Mouse (Mus musculus) gastrocnemius, adult 2 months (tissue): ENCODE measurements around the gene Pusl1. TPM values are rescaled to one million over a fixed set of nuclear protein-coding genes. Genes with fewer than 3 reads are reported as not detected.

Experiments used
- DNase-seq: peaks from one replicate; pipeline ENCODE4 v3.0.0; 2022
- H3K27ac ChIP-seq: fragments of 200-600 bp; 2 replicates; pipeline ENCODE4 v1.8.1; 2022; ENCODE audit warnings: mild to moderate bottlenecking
- H3K4me3 ChIP-seq: fragments of 200-600 bp; 2 replicates; pipeline ENCODE4 v1.8.1; 2022; ENCODE audit warnings: mild to moderate bottlenecking, moderate library complexity
- CTCF ChIP-seq: fragments of 200-600 bp; IDR thresholded peaks from 2 replicates; pipeline ENCODE4 v1.8.1; 2022; ENCODE audit warnings: antibody characterized with exemption, mild to moderate bottlenecking, moderate library complexity
- intact Hi-C: fragments of 180-260 bp; cut with DNase I; formaldehyde crosslinking; loops from one replicate; pipeline ENCODE4 v1.15.1; 2025
- long read RNA-seq, 2 experiments: library from polyadenylated mRNA; stranded (forward); transcript quantifications; one replicate each; pipeline ENCODE4 v2.0.0; 2021
- total RNA-seq, 2 experiments: library from RNA; stranded (reverse); gene quantifications; 2 replicates each; pipeline ENCODE4 v1.2.3; 2021

Gene Pusl1
- total RNA-seq = 10 to 100 TPM; 10.5 to 13.4 TPM
- long read RNA-seq, experiment 1, transcript Pusl1-201 (8 exons, 1,243 nt) = major isoform, 11 of 21 reads
- long read RNA-seq, experiment 1, partial matches to known transcripts = 0 of 21 reads
- long read RNA-seq, experiment 1, other reads (novel, unspliced or antisense) = 10 of 21 reads
- long read RNA-seq, experiment 2, transcript Pusl1-201 (8 exons, 1,243 nt) = major isoform, 5 of 11 reads
- long read RNA-seq, experiment 2, partial matches to known transcripts = 2 of 11 reads
- long read RNA-seq, experiment 2, other reads (novel, unspliced or antisense) = 4 of 11 reads

DNA sequence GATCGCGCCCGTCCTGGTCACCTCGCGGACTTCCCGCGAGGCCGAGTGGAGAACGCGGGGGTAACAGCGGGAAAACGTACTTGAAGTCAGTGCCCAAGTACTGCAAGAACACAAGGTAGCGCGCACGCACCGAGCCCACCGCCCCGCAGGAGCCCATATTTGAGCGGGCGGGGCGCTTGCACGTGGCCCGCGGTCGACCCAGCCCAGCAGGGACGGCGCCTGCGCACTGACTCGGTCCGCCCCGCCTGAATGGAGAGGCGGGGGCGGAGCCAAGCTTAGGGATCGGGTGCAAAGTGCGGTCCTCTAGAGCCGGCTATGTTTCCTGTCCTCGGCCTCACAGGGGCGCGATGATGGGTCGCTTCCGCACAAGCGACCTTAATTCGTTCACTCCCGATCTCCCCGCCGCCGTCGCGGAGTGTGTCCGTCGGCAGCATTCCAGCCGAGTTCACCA lies at the start of gene Pusl1, which contains the start of gene Acap3:
Pusl1 (minus strand) TSS at position 231 of the 451 bp plus-strand sequence.
Acap3 (plus strand) TSS at position 272 of the 451 bp plus-strand sequence.
- H3K27ac ChIP-seq = peak within 1 kb of the TSS; percentile 96
- intact Hi-C loops = loop anchor here (2.0 to 5.0 kb wide), 3 partner anchors 21 to 51 kb away; partner anchors contain the start of genes Dvl1 and Ube2j2
- peak; percentile 99 for DNase-seq
- peak within 1 kb of the TSS; percentile 81 for H3K4me3 ChIP-seq
- no peak for TF ChIP-seq CTCF

DNA sequence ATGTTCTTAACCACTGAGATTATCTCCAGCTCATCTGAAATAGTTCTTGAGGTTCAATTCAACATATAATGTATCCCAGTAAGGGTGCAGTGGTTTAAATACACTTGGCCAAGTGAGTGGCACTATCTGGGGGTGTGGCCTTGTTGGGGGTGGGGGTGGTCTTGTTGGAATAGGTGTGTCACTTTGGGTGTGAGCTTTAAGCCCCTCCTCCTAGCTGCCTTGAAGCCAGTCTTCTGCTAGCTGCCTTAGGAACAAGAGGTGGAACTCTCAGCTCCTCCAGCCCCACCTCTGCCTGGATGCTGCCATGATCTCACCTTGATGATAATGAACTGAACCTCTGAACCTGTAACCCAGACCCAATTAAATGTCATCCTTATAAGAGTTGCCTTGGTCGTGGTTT lies 40.5 kb upstream of the Pusl1 start:
- intact Hi-C loops = no loop called here

DNA sequence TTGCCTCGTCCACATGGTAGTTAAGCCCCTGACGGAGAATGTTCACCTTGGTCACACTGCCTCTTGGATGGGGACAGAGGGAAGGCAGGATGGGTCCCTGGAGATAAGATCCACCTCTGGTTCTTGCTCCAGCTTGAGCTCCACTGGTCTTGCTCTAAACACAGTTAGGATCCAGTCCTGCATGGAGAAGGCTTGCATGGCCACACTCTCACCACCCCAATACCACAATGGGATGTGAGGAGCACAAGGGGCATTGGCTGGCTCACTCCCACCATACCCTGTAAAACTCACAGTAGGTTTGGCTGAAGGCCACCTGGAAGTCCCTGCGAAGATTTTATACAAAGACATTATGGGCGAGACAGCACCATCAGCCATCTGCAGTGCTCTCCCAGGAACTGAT lies 17.2 kb upstream of the Pusl1 start:
- peak; percentile 17 for DNase-seq
- TF ChIP-seq CTCF = no peak
- Histone ChIP-seq H3K4me3 (no peak overlapping the region), H3K27ac (no peak overlapping the region)
- intact Hi-C loops = no loop called here

More for the DNA sequence above, 40.5 kb upstream of the Pusl1 start:
- Histone ChIP-seq H3K4me3 (no peak overlapping the region), H3K27ac (no peak overlapping the region)
- no peak for TF ChIP-seq CTCF
- DNase-seq = no peak

DNA sequence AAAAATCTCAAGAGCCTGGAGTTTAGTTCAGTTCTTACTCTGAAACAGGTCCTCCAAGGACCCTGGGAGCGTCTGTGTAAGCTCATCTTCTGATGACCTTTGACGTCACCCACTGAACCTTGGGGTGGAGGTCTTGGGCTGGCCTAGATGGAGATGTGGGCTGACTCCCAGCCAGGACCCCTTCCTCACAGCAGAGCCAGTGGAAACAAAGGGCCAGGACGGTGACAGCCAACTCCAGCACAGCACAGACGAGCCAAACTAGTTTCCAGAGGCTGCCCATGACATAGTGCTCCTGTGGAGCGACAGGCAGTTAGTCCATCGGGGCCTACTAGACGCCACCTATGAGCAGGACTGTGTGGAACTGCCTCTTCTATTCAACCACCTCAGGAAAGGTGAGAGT lies 16.7 kb upstream of the Pusl1 start:
- DNase-seq = peak; percentile 18
- TF ChIP-seq CTCF = no peak
- H3K4me3 ChIP-seq = no peak overlapping the region
- H3K27ac ChIP-seq = no peak overlapping the region
- intact Hi-C loops = no loop called here

DNA sequence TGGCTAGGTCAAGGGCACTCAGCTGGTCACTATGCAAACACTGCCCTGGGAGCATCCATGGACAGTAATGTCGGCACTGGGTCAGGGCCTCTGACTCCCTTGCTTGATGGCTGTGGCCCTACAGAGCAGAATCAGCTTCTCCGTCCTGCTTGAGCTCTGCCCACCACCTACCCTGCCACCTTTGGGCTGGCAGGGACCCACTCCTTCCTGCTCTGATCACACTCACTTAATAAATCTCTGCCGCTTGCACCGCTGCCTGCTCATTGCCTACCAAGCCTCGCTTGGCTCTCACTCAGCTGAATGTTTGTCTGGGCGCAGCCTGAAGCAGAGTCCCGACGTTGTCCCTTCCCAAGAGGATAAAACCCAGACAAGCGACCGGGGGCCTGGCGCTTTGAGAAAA lies 15.4 kb upstream of the Pusl1 start:
- H3K27ac ChIP-seq = no peak overlapping the region
- TF ChIP-seq CTCF = no peak
- DNase-seq = peak; percentile 13
- intact Hi-C loops = no loop called here
- no peak overlapping the region for H3K4me3 ChIP-seq

DNA sequence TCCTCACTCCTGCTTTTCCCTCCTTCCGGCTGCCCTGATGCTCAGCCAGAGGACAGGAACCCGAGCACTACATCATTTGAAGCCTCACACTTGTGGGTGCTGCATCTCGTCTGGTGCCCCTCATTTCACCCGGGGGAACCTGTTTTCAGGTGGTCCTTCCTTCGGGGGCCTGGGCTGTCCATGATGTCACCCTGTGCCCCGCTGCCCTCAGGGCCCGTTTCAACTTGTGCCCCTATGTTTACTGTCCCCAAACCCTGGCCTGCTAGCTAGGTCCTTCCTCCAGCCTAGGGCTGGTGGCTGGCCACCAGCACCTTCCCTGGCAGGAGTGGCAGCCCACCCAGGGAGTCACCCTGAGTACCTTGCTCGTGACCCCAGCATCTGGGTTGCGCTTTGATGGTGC lies 14.5 kb upstream of the Pusl1 start:
- H3K4me3 ChIP-seq = no peak overlapping the region
- no peak overlapping the region for H3K27ac ChIP-seq
- TF ChIP-seq CTCF = no peak
- intact Hi-C loops = no loop called here
- peak; percentile 16 for DNase-seq

DNA sequence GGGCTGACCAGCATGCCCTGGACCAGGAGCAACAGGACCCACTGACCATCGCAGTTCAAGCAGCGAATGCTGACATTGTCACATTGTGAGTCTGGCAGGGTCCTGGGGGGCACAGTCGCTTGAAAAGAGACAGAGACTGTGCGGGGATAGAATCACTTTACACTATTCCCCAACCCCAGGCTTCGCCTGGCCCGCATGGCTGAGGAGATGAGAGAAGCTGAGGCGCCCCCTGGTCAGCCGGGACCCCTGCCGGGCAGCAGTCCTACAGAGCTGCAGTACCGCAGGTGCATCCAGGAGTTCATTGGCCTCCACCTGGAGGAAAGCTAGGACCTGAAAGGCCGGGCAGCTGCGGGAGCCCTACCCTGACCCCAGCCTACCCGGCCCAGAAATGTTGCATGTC lies 14.1 kb upstream of the Pusl1 start:
- Histone ChIP-seq H3K27ac (no peak overlapping the region), H3K4me3 (no peak overlapping the region)
- intact Hi-C loops = no loop called here
- DNase-seq = peak; percentile 15
- no peak for TF ChIP-seq CTCF

DNA sequence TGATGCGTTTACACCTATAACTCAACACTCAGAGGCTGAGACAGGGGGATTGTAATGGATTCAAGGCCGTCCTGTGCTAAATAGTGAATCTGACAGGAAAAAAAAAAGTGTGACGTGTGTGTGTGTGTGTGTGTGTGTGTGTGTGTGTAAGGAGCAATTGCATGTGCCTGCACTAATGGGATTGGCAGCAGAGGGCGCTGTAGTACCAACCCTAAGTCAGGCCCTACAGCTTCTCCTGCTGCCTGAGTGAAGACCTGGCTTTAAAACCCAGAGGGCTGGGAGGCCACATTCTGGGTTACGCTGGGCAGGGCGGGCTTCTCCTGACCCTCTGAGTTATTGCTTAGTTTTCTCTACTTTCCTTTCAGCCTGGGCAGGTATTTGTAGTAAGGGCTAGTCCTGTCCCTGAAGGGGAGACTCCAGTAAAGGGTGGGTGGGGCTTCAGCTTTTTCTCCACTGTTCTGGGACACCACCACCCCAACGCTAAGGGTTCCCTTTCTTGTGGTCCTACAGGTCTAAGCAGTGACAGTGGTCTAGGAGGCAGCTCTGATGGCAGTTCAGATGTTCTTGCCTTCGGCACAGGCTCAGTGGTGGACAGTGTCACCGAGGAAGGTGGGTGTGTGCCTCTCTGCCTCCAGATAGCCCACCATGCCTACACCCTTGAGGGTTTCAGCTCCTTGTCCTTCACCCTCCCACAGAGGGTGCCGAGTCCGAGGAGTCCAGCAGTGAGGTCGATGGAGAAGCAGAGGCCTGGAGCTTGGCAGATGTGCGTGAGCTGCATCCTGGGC lies 12.9 kb upstream of the Pusl1 start:
- Histone ChIP-seq H3K27ac (no peak overlapping the region), H3K4me3 (no peak overlapping the region)
- intact Hi-C loops = no loop called here
- peak; percentile 18; the same call in 1 of the 2 replicates for TF ChIP-seq CTCF
- DNase-seq = peak; percentile 35

DNA sequence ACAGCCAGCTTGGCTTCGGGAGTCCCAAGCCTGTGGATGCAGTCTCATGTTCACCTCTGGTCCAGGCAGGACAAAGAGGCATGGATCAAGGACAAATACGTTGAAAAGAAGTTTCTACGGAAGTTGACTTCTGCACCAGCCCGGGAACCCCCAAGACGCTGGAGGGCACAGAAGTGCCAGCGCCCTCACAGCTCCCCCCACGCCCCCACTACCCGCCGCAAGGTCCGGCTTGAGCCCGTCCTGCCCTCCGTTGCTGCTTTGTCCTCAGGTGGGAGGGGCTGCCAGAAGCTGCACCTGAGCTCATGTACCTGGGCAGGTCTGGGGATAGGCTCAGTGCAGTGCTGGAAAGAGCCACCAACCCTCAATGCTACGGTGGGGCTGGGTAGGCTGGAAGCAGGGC lies 11.7 kb upstream of the Pusl1 start:
- DNase-seq = peak; percentile 23
- no peak overlapping the region for H3K4me3 ChIP-seq
- intact Hi-C loops = no loop called here
- no peak for TF ChIP-seq CTCF
- H3K27ac ChIP-seq = no peak overlapping the region

DNA sequence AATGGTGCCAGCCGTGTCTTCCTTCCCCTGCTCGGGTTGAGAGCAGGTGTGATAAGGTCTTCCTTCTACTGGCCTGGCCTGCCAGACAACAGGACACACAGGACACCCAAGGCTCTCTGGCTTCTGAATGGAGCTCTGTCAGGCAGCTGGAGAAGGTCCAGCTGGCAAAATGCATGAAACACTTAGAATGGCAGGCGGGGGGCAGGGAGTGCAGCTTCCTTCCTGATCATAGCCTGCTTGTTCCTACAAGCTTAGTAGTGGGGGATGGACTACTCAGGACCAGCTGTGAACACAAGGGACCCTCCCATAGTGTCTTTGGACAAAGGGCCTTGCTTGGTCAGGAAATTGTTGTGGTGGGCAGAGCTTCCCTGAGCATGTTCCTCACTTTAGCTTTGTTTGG lies 9.6 kb upstream of the Pusl1 start:
- Histone ChIP-seq H3K4me3 (no peak overlapping the region), H3K27ac (no peak overlapping the region)
- no peak for TF ChIP-seq CTCF
- intact Hi-C loops = no loop called here
- DNase-seq = peak; percentile 23

DNA sequence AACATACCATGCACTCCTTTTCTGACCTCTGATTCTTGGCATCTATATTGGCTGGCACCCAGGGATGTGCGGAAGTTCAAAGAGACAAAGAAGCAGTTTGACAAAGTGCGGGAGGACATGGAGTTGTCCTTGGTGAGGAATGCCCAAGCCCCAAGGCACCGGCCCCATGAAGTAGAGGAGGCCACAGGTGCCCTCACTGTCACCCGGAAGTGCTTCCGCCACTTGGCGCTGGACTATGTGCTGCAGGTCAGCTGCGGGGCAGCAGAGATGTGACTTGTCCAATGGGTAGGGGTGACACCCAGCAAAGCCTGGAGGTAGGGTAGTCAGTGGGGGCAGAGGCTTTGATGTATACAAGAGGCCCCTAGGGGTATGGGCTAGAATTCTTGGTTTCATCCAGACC lies 7.8 kb upstream of the Pusl1 start:
- DNase-seq = no peak
- TF ChIP-seq CTCF = no peak
- intact Hi-C loops = no loop called here
- H3K27ac ChIP-seq = no peak overlapping the region
- H3K4me3 ChIP-seq = no peak overlapping the region

DNA sequence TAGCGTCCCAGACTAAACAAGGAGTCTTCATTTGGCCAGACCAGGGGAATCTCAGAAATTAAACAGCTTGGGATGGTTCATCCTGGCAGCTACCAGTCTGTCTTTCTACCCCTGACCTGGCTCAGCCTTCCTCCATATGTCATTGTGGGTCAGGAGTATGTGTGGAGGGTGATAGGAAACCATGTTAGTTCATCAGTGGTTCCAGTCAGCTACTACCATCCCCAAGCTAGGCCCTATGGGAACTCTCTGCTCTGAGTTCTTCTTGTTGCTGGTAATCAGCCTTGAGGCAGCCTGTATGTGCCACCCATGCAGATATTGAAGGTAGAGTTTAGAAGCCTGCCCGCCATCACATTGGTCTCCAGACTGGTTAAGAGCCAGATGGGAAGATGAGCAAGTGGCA lies 6.7 kb upstream of the Pusl1 start:
- H3K27ac ChIP-seq = no peak overlapping the region
- no peak for TF ChIP-seq CTCF
- DNase-seq = no peak
- no peak overlapping the region for H3K4me3 ChIP-seq
- intact Hi-C loops = no loop called here

DNA sequence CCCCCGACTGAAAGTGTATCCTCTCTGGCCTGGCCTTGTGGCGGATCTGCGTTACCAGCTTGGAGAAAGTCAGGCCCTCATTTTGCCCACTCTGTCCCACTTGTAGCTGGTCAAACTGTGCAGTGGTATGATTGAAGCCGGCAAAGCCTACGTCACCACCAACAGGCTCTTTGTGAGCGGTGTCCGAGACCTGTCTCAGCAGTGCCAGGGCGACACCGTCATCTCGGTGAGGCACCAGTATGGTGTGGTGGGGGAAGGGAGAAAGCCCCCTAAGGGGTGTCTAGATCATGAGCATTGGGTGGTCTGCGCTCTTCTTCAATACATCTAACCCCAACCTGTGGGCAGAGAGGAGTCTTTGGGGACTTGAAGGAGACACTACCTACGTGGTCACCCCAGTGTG lies 4.9 kb upstream of the Pusl1 start:
- no peak for TF ChIP-seq CTCF
- intact Hi-C loops = no loop called here
- DNase-seq = peak; percentile 23
- H3K4me3 ChIP-seq = no peak overlapping the region
- H3K27ac ChIP-seq = no peak overlapping the region
